Mouse (Mus musculus): ENCODE data around the gene Vav1.

DNA sequence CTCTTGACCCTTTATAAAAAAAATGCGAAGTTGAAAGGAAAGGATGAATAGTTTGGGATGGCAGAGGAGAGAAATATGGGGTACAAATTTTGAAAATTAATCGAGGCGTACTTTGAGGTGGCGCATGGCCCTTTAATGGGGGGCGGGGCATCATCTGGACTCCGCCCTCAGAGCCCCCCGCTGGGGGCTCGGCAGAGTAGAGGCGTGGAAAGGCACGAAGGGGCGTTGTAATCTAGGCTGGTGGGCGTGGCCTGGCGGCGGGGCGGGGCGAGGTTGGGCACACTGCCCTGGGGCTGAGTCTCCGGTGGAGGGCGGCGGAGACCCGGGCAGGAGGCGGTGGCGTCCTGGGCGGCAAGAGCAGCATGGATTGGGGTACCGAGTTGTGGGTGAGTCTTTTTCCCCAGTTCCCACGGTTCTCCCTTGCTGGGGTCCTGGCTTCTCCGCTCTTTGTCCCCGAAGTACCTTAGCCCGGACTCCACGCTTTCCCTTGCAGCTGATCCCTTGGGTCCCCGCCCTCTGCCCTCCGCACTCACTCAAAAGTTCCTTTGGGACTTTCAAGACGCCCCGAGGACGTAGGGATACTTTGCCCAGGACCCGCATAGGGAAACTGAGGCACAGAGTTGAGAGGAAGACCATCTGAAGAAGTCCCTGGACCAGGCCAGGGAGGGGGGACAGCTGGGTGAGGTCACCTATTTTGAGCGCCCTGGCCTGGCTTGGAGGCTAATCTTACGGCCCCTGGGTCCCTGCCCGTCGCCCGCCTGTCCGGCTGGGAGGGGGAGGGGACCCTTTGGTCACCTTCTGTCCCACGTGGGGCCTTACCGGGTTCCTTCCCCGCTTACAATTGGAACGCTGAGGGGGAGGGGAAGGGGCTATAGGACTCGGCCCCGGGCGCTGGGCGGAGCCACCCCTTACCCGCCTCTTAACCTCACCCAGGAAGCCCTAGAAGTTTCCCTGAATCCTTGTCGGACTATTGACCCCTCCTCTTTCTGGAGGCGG is 29.4 kb upstream of the Vav1 start, which contains the start of gene Trip10:
- peak; percentile 53 for TF ChIP-seq CTCF (IDR thresholded peaks at IDR 0.05; ENCODE audit: low read depth)
- TF ChIP-seq EP300 (IDR thresholded peaks at IDR 0.05; ENCODE audit: low read depth), result no peak
